Mouse (Mus musculus): ENCODE measurements around the gene Lilrb4a. TPM values are rescaled to one million over a fixed set of nuclear protein-coding genes. Genes with fewer than 3 reads are reported as not detected.

Gene Lilrb4a
- 102 TPM for polyA plus RNA-seq (2017; shearing (Covaris generic))

GRCm38 (mm10) chr10:51490691-51491090 is at the start of gene Lilrb4a:
Lilrb4a (plus strand) TSS chr10:51490956.

GRCm38 (mm10) chr10:51480397-51480796 is 10.4 kb upstream of the Lilrb4a start, which contains the start of the genes Gm49339 and Lilr4b:
Gm49339 (plus strand) TSS chr10:51480612.
Lilr4b (plus strand) TSS chr10:51480632.

Other genes with a start within 250 kb of the Lilrb4a start
- gene Gm49339, start 10.3 kb upstream of the Lilrb4a start, polyA plus RNA-seq (2017; shearing (Covaris generic)): 15.5 TPM
- gene Lilr4b, start 10.3 kb upstream of the Lilrb4a start, polyA plus RNA-seq (2017; shearing (Covaris generic)): 37.9 TPM
- gene Fam162b, start 99.6 kb downstream of the Lilrb4a start, polyA plus RNA-seq (2017; shearing (Covaris generic)): not detected
- gene Gprc6a, start 140.5 kb downstream of the Lilrb4a start, polyA plus RNA-seq (2017; shearing (Covaris generic)): not detected
- not detected for gene Rfx6, start 186.8 kb downstream of the Lilrb4a start, polyA plus RNA-seq (2017; shearing (Covaris generic))

All from inflammation-experienced regulatory T-cells, adult 16 weeks (primary cell).